26 mouse cellular contexts compared by ENCODE assay signal in the genomic region with DNA sequence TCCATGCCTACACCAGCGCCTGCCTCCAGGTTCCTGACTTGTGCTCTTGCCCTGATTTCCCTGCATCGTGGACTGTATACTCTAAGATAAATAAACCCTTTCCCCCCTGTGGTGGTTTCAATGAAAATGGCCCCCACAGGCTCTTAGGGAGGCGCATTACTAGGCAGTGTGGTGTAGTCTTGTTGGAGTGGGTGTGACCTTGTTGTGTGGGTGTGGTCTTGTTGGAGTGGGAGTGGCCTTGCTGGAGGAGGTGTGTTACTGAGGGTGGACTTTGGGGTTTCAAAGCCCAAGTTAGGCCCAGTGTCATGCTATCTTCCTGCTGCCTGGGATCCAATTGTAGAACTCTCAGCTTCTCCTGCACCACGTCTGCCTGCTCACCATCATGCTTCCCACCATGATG. TPM values are rescaled to one million over a fixed set of nuclear protein-coding genes. Genes with fewer than 3 reads are reported as not detected.
DNase-seq lines count a peak whose midpoint lies in the region; ATAC-seq and TF ChIP-seq lines count a peak whose summit lies in the region.
"Had no signal": no experiment of that assay in that cellular context is flagged by ENCODE, and none has a peak within 500 bp of the region (broad histone marks: within the 10 kb centered on the region; RNA-seq: fewer than 3 reads in every experiment).

No protein-coding gene starts in this region.

- H3K9me3 ChIP-seq in kidney, embryonic 15.5 days (replicated peaks): no peaks in the 10 kb centered on the region
- H3K9me3 ChIP-seq: midbrain, embryonic 13.5 days had no signal

- WGBS in kidney, embryonic 15.5 days: 78% methylated on average over 4 of the region's 4 CpGs

- no peak for DNase-seq in kidney, postnatal 25 days
- DNase-seq in A20 (ENCODE audit: low read depth, low spot score) (peak; percentile 9), ZHBTc4 (ENCODE audit: low read depth, low spot score) (peak; percentile 54)
- DNase-seq in heart, postnatal 10 days: no peak
- DNase-seq in layer of hippocampus, adult 2 months (ENCODE audit: low spot score in 2 of 2): no peak
- DNase-seq: adrenal gland, postnatal 10 days; cerebellum, adult 18-20 months; cerebellum, postnatal 14 days; gastrocnemius, postnatal 10 days; heart, adult 11 months; heart, postnatal 14 days; kidney, adult 8-10 months; kidney, postnatal 36 days; lung, adult 18-20 months; lung, postnatal 10 days; right cerebral cortex, postnatal 25 days; spleen, adult 18-20 months; thymus, adult 2 months; thymus, postnatal 4 days had no signal

- H3K9ac ChIP-seq in kidney, embryonic 15.5 days: no peak overlapping the region
- H3K9ac ChIP-seq: heart, embryonic 12.5 days; midbrain, embryonic 13.5 days had no signal

- peaks cover 5% of the 10 kb centered on the region; the same call in 1 of the 2 replicates for H3K4me1 ChIP-seq in kidney, embryonic 15.5 days

- intact Hi-C loops in heart, postnatal 10 days (cut with DNase I): no loop called here

- no peak for TF ChIP-seq CTCF in layer of hippocampus, adult 2 months (conservative IDR thresholded peaks at IDR 0.05)

- no peaks in the 10 kb centered on the region for H3K36me3 ChIP-seq in kidney, embryonic 15.5 days
- H3K36me3 ChIP-seq: heart, embryonic 12.5 days; midbrain, embryonic 13.5 days had no signal

- H3K27me3 ChIP-seq in kidney, embryonic 15.5 days: peaks cover 21% of the 10 kb centered on the region

- H3K27ac ChIP-seq in kidney, embryonic 15.5 days: no peak overlapping the region
- H3K27ac ChIP-seq in layer of hippocampus, adult 2 months: no peak overlapping the region
- H3K27ac ChIP-seq: midbrain, embryonic 13.5 days had no signal

- no peak overlapping the region for H3K4me2 ChIP-seq in kidney, embryonic 15.5 days
- H3K4me2 ChIP-seq: heart, embryonic 12.5 days; midbrain, embryonic 13.5 days had no signal

- H3K4me3 ChIP-seq in kidney, embryonic 15.5 days (replicated peaks): no peak overlapping the region
- no peak overlapping the region for H3K4me3 ChIP-seq in layer of hippocampus, adult 2 months
- H3K4me3 ChIP-seq: heart, embryonic 12.5 days; midbrain, embryonic 13.5 days had no signal

- peak; percentile 26; the same call in 1 of the 2 replicates for ATAC-seq in kidney, embryonic 15.5 days (replicated peaks; ENCODE audit: low FRiP score)
- 0 out of 2 replicates have a peak, but pooled peaks have one; percentile 32 for ATAC-seq in megakaryocyte, adult 5-6 weeks (ENCODE audit: poor library complexity, severe bottlenecking)
- ATAC-seq: forebrain, embryonic 16.5 days; midbrain, embryonic 13.5 days had no signal

RNA-seq across cellular contexts. Expression of gene Susd5, which starts 4.9 kb away (rescaled TPM):
- polyA plus RNA-seq in kidney, embryonic 15.5 days (2015; fragmentation: Nextera tagmentation; extraction: Ambion mirVana): 0.98 and 0.99 TPM in 2 replicates
- 0.32 TPM in 1 of 2 replicates, not detected in the other for total RNA-seq in megakaryocyte, adult 5-6 weeks (2015)
- not detected in 2 replicates for total RNA-seq in megakaryocyte, adult 5-6 weeks (2017)
- 1 to 10 TPM; 1.0 to 1.4 TPM for total RNA-seq in heart, postnatal 10 days (2021)
- total RNA-seq in layer of hippocampus, adult 2 months (2021): 1 to 10 TPM; 3.0 to 3.3 TPM
- total RNA-seq: liver, adult 2 months; MEL had no signal
- polyA plus RNA-seq: forebrain, embryonic 16.5 days; liver, adult 2 months had no signal

RNA-seq across cellular contexts. Expression of gene Fbxl2, which starts 6.0 kb away (rescaled TPM):
- 3.1 and 5.0 TPM in 2 replicates for polyA plus RNA-seq in kidney, embryonic 15.5 days (2015; fragmentation: Nextera tagmentation; extraction: Ambion mirVana)
- total RNA-seq in megakaryocyte, adult 5-6 weeks (2015): 3.5 TPM in 2 replicates
- total RNA-seq in megakaryocyte, adult 5-6 weeks (2017): 3.8 and 6.7 TPM in 2 replicates
- 1 to 10 TPM; 1.5 to 2.3 TPM for total RNA-seq in heart, postnatal 10 days (2021)
- total RNA-seq in layer of hippocampus, adult 2 months (2021): 10 to 100 TPM; 33.8 to 34.9 TPM
- total RNA-seq: liver, adult 2 months had no signal

Comparison
In these comparisons a context has a peak if more than half of its experiments do, and no peak if none do; other contexts are left out.
1. DNase-seq: peak in A20 (single experiment) and ZHBTc4 (single experiment); none in kidney, postnatal 25 days (0 of 2), heart, postnatal 10 days (0 of 2) and layer of hippocampus, adult 2 months (0 of 2).
2. RNA of gene Fbxl2, which starts 6.0 kb away (total RNA-seq): 33.8 to 34.9 TPM in layer of hippocampus, adult 2 months; 3.5 to 6.7 TPM in megakaryocyte, adult 5-6 weeks and 1.5 to 2.3 TPM in heart, postnatal 10 days; every median in the first group is over 4 times any median in the second.